Mouse (Mus musculus) ES-CJ7 (cell line): Measurements from ENCODE around the gene Mrpl28.

Experiments used
- DNase-seq: peaks from one replicate; pipeline ENCODE4 v3.0.0; 2011; ENCODE audit warnings: low read depth, low spot score

Mrpl28 gene

DNA sequence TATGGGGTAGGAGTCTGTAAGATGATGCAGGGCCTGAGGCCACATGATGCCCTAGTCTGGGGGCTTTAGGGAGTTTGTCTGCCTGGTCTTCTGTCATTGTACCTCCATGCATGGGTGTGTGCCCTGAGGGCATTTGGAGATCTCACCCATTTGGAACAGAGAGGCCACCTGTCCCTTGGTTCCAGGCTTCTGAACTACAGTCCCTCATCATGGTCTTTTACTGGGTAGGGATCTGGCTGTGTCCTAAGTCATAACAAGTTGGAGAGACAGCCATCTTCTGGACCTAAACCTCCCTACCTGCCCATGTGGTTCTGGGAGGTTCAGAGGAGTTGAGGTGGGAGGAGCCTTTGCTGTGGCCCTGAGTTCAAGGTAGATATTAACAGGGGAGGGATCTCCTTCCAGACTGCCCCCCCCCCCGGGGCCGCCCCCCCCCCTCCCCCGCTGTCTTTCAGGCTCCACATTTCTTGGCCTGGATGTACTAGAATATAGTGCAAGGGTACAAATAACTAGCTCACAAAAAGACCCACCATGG lies 7.3 kb upstream of the Mrpl28 start:
- DNase-seq: no peak

DNA sequence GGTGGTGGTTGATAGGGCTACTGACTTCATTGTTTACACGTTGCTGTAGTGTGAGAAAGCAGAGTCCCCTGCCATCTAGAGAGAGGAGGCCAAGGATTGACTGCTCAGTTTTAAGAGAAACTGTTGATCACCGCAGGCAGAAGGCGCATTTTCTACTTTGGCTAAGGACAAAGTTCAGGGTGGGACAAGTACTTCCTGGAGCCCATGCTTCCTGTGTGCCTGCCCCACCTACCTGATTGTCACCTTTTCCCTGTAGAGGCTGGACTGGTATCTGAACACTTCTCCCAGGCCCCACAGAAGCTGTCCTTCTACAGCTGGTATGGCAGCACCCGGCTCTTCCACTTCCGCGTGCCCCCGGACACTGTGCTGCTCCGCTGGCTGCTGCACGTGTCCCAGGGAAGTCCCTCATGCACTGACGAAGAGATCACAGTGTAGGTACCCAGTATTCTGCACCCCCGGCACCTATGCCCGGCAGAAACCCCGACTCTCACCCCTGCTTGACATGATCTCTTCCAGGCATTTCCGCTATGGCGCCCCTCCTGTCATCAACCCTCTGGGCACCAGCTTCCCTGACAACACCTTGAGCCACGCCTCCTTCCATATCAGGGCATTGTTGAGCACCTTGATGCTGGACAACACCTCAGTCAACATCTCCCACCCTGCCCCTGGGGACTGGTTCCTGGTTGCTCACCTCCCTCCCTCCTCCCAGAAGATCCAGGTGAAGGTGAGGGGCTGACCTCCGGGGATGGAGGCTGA lies 6.6 kb upstream of the Mrpl28 start:
- DNase-seq: no peak

DNA sequence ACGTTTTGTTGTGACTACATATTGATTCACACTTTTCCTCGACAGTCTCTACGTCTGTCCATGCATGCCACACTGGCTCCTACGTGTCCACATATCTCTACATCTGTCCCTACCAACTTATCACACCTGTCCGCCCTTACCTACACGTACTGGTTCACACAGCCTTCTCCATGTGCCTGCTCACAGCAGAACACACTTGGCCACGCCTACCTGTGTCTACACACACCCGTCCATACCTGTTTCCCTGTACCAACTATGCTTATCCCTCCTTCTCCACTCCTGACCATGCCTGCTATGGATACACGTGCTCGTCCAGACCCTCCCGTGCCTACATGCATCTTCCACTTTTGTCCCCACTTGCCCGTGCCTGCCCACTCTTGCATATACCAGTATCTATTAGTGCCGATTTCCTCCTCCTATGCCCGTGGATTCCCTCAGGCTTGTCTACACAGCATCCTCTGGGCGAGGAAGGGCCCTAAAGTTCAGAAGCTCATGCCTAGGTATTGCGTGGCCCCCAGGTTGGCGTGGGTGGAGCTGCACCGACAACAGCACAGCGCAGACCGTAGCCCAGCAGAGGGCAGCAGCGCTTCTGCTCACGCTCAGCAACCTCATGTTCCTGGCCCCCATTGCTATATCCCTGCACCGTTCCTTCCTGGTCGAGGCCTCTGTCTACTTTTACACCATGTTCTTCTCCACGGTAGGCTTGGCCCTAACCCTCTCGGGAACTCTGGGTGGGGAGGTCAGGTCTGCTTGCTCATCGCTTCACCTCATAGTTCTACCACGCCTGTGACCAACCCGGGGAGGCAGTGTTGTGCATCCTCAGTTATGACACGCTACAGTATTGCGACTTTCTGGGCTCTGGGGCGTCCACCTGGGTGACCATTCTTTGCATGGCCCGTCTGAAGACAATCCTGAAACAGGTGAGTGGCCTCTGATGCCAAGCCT lies 3.3 kb upstream of the Mrpl28 start:
- peak; percentile 78 for DNase-seq

DNA sequence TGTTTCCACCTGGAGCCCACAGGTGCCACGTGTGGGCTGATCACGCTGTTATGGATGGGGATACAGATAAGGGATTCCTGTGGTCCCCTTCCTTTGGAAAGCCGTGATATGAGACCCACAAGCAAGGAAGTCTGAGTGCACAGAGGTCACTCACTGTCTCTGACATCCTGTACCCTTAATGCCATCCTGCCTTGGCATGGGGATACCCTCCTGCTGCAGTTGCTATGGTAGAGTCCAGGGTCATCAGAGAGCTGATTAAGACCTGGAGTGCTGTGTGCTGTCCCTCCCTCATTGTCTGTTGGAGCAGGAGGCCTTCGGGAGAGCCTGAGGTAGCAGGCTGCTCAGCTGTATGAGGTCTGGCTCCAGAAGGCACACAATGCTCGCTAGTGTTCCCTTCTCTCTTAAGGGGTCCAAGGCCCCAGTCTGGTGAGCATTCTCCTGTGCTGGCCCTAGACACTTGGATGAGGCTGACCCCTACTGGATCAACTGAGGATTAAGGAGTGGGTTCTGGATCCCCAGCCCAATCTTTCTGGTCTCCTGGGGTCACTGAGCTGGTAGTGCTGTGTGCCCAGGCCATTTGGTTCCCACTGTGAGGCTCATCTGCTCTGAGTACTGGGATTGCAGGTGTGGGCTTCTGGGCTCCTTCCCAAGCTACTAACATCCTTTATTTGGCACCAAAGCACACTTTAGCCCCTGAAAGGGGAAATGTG lies 714 bp upstream of the Mrpl28 start:
- DNase-seq: peak; percentile 38

DNA sequence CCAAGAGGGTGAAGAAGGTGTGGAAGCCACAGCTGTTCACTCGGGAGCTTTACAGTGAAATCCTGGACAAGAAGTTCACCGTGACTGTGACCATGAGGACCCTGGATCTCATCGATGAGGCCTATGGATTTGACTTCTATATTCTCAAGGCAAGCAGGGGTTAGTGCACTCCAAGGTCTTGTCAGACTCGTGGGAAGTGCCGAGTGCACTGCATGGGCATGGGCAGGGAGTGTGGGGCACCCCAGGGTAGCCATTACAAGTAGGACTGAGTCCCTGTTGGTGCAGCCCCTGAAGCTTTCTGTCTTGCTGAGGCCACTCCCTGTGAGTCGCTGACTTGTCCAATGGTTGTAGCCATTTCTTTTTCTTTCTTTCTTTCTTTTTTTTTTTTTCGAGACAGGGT lies 1.3 kb downstream of the Mrpl28 start:
- DNase-seq: no peak

DNA sequence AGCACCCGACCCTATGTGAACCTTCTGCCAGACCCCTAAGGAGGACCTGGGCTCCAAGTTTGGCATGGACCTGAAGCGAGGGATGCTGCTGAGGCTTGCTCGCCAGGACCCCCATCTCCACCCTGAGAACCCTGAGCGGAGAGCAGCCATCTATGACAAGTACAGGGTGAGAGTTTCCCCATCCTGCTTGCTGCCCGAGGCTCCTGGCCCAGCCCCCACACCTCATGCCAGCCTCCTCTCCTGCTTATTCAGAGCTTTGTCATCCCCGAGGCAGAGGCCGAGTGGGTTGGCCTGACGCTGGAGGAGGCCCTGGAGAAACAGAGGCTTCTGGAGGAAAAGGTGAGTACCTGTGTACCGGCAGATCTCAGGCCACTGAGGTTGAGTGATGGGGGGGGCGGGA lies 1.9 kb downstream of the Mrpl28 start:
- DNase-seq: no peak

DNA sequence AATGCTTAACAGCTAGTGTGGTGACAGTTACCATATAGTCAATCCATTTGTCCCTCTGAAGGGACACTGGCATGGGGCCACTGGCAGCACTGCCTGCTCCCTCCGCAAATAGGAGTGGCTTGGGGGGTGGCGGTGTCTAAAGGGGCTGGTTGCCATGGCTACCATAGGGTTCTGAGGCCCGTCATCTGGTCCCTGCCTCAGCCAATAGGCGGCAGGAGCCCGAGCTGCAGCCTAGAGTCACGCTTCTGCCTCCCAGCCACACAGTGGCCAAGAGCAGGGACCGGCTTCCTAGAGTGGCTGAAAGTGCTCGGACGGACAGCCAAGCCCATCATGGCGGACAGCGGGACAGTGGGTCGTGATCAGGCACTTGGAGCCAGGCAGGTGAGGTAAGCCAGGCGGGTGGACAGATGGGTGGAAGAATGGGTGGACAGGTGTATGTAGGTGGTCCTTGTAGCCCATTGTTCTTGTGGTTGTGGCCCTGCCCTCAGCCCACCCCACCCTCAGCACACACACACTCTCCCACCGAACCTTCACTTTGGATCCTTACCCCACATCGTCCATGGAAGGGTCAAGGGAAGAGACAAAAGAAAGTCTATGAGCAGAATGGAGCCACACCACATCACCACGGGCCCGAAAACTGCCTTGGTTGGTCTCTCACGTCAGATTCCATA lies 7.9 kb downstream of the Mrpl28 start:
- no peak for DNase-seq

DNA sequence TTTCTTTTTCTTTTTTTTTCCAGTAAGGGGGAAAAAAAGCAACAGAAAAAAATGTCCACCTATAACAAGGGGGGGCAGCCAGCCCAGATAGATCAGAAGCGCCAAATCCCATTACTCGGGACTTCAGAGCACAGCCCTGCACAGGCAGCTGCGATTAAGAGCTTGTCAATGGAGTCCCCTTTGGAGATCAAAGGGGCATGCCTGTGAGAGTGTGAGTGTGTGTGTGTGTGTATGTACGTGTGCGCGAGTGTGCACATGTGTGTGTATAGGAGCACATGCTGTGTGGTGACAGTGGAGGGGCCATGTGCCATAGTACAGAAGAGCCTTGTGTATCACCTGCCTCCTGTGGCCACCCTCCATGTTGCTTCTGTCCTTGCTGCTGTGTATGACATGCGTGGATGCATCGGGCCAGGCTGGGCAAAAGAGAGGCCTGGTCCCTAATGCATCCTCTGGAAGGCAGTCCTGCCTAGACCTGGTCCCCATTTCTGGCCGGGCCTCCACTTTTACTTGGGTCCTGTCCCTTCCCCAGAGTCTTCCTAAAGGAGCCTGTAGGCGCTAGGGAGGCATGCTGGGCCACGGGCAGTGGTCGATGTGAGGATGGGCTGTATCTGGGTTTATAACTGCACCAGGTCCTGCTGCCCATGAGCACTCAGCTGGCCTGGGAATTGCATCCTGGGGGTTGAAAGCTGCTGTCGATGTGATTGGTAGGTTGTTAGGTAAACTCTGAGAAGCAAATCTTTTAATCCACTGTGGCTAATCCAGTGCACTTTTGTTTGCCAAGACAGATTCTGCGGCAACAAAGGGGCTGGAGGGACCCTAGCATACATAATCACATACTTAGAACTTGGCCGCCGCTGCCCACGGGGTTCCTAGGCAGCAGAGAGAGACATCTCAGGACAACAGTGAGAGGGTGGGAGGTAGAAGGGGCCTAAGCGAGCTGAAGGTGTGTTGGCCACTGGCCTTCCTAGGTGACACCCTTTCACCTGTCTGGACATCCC lies 8.9 kb downstream of the Mrpl28 start:
- no peak for DNase-seq

DNA sequence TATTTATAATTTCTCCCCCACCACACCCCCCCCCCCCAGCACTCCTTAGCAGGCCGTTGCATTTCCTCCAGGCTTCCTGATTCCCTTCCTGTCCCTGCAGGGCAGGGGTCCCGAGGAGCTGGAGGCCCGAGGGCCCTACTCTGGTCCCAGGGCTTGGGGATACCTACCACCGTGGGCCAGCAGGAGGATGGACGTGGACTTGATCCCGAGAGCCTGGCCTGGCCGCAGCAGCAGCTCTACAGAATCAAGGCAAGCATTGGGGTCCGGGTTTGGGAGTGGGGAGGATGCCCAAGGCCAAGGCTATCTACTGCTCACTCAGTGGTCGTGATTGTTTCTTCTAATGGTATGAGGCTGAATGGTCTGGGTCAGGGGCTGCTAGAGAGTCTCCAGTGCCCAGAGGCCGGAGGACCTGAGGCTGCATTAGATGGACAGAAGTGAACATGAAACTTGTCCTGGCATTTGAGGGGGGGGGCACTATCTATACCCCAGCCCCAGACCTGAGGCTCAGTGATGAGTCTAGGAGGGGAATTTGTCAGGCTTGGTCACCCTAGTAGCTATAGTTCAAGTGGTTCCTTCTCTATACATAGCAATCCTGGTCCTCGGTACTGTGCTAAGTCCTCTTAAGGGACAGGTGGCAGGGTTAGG lies 13.9 kb downstream of the Mrpl28 start:
- no peak for DNase-seq

DNA sequence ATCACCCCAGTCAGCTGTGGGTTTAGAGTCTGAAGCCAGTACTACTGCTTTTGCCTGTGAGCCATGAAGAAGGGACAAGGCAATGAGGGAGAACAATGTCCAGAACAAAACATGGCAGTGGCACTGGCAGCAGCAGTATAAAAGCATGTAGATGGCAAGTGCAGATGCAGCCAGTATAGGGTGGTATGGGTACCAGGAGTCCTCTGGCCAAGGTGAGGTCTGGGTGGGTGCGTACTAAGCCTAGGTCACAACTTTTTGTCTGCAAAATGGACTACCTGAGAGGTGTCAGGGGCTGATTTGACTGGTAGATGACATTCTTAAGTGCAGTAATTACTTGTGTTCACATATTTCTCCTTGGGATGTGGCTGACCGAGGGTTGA lies 14.4 kb downstream of the Mrpl28 start:
- DNase-seq: no peak

DNA sequence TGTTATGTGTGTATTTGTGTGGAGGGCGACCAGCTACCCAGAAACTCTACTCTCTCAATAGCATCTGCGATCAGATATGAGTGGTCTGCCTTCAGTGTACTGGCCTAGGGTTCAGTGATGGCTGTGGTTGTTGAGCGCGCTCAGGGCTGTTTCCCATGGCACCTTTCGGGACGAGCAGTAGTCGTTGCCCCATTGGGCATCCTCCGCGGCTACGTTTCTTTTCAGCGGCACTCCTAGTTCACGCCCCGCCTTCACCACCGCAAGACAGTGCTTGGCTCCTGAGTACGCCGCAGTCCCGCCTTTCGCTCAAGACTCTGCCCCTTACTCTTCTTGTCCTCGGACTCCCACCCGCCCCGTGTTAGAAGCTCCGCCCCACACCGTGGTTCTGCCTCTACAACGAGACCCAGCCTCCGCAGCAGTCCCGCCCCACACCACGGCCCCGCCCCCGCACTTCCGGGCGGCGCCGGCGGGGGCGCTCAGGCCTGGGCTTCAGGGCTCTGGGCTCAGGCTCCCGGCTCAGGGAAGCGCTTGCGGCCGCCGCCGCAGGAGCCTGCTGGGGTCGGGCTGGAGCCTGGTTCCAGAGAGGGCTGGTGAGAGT lies 15.0 kb downstream of the Mrpl28 start, which contains the start of gene Axin1:
Gene Axin1 (plus strand): TSS at position 450 of the 598 bp plus-strand sequence.
- peak; percentile 99 for DNase-seq

DNA sequence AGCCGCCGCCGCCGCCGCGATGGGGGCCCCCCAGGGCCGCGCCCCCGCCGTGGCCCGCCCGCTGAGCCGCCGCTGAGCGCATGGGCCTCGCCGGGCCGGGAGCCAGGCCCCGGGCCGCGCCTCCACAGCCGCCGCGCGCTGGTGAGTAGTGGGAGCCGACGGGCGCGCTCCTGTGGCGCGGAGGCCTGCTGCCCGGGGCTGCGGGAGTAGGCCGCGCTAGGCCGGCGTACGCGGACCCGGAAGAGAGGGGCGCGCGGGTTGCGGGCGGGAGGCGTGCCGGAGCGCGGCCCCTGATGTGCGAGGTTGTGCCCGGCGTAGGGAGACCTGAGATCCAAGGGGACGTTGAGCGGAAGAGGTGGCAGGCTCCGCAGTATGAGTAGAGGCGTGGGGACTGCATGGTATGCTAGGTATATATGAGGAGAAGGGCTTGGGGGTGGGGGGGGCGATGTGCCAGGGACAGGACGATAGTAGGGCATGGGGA lies 15.6 kb downstream of the Mrpl28 start:
- no peak for DNase-seq

DNA sequence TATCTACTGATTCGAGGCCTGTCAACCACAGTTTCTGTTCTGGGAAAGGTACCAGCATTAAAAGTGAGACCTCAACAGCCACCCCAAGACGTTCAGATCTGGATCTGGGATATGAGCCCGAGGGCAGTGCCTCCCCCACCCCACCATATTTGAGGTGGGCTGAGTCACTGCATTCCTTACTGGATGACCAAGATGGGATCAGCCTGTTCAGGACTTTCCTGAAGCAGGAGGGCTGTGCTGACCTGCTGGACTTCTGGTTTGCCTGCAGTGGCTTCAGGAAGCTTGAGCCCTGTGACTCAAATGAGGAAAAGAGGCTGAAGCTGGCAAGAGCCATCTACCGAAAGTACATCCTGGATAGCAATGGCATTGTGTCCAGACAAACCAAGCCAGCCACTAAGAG lies 19.5 kb downstream of the Mrpl28 start:
- DNase-seq: no peak

DNA sequence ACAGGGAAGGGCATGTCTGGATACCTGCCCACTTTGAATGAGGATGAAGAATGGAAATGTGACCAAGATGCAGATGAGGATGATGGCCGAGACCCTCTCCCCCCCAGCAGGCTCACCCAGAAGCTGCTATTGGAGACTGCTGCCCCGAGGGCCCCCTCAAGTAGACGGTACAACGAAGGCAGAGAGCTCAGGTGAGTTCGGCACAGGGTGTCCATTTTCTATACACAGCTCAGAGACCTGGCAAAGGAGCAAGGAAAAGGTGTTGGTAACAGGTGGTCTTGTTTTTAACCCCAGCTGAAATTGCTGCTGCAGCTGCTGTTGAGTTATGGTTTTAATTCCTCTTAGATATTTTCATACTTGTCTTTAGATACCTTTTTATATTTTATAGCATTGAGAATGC lies 20.1 kb downstream of the Mrpl28 start:
- DNase-seq: no peak

DNA sequence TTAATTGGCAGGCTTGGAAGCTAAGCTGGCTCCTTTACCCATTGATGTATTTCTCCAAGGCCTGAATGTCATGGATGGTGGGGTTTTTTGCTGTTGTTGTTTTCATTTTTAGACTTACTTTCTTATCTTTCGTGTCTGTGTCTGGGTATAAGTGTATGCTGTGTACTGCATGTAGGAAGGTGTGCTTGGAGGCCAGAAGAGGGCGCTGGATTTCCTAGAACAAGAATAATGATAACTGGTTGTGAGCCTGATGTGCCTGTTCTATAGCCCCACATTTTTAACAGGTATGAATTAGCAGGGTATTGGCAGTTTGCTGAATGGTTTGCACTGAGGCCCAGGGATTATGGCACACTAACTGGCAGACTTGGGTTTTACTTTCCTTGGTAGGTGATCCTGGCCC lies 25.8 kb downstream of the Mrpl28 start:
- no peak for DNase-seq

DNA sequence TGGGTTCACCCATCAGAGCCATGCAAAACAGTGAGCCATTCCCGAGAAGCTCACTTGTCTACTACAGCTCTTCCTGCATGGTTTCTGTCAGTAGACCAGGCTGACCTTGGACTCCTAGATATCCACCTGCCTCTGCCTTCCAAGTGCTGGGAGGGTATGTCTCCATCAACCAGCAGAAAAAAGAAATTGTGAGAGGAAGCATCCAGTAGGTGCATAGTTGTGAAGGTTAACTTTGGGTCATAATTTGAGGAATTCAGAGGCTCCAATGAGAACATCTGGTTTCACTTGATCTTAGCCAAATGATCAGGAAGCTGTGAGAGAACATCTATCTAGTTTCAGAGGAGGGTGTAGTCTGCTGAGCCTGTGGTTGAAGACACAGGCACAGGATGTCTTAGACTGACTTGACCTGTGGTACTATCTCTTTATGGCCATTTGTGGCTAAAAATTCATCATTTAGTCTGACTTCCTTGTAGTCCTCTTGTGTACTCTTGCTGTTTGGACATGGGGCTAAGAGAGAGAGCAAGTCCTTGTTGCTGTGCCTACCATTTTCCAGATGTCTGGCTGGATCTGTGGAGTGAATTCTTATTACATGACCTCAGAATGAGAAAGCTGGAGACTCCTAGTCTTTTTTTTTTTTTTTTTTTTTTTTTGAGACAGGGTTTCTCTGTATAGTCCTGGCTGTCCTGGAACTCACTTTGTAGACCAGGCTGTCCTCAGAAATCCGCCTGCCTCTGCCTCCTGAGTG lies 28.8 kb downstream of the Mrpl28 start:
- no peak for DNase-seq

DNA sequence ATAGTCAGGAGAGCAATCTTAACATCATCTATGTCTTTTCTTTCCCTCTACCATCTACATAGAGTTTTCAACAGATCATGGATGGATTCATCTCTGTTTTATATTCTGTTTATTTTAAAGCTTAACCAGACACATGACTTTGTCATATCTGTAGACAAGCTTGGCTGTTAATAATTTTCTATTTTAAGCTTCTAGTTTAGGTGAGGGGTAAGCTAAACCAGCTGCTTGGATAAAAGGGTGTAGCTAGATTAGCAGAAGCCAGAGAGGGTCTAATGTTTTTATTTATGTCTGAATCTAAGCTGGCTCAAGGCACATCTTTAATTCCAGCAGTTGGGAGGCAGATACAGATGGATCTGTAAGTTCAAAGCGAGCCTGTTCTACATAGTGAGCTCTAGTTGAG lies 39.4 kb downstream of the Mrpl28 start:
- DNase-seq: no peak

DNA sequence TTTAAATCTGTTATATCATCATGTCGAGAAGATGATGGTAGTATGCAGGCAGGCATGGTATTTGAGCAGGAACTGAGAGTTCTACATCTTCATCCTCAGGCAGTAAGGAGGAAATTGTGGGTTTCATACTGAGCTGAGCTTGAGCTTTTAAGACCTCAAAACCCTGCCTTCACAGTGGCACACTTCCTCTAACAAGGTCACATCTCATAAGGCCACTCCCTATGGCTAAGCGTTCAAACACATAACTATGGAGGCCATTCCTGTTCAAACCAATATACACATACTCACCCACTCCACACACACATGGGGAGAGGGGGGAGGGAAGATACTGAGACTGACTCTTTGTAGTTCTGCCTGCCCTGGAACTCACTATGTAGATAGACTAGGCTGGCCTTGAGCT lies 44.7 kb downstream of the Mrpl28 start:
- DNase-seq: no peak
